Mouse (Mus musculus) urinary bladder, postnatal 14 days (tissue): ENCODE measurements at regions not wholly inside any gene's neighbourhood (a gene's known extent, or its start where the extent isn't known, plus 50 kb on each side); places are given as distances from the start of the nearest gene placed in this dataset.

Source experiments
- DNase-seq: peaks from one replicate; pipeline ENCODE4 v3.0.0; 2021; ENCODE audit warnings: low spot score

DNA sequence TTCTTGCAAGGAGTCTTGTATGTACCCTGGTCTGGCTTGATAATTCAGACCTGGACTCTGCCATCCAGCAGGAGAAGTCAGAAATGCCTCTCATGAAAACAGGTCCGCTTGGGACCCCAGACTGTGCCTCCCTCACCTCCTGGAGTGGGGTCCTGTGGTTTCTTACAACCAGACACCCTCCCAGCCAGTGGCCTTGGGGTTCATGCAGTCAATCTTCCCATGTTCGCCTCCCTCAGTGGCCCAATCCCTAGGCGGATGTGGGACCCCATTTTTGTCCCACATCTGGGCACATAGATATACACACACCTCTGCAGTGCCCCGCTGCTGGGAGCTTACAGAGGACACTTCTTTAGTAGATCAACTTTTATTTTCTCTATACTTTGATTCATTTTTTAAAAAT is 217.7 kb downstream of the Lrfn2 start:
- no peak for DNase-seq

DNA sequence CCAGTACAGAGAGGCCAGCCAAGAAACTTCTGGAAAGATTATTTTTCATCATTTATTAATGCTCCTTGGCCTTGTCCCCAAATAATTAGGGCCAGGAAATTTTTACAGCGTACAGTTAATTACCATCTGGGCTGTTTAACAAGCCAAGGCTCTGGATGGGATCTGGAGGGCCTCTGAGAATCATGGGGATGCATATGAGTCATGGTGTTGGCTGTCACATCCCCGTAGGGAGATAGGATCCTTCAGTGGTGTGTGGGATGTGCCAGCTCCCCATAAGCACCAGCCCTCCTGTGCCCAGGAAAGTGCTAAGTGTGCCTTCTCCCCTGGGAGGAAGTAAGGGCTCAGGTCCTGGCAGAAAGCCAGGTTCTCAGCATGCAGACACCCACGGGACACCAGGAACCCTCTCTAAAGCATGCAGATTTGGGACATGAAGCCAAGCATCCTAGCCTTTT is 218.8 kb downstream of the Lrfn2 start:
- DNase-seq = peak; percentile 36

GRCm38 (mm10) chr17:49153994-49154393 is 221.8 kb downstream of the Lrfn2 start:
- no peak for DNase-seq

DNA sequence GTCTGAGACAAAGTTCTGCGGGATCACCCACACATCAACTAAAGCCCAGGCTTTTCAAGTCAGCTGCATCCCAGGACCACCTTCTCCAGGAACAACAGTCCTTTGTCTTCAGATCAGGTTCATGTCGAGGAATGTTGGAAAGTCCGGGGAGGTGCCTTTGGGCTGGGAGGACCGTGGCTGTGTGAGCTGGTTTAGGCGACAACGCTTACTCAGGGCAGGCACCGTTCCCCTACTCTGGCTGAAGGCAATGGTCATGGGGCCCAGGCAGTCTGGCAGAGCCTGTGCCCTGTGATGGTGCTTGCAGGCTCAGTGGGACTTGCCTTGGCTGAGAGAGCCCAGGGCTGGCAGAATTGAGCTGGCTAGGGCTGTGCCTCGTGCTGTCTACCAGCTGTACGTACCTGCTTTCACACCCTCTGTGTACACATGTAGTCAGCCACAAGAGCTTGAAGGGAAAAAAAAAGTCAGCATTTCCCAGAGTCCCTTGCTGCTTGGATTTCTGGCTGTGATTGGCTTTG is 222.9 kb downstream of the Lrfn2 start:
- no peak for DNase-seq

GRCm38 (mm10) chr17:49157586-49157985 is 225.4 kb downstream of the Lrfn2 start:
- no peak for DNase-seq

DNA sequence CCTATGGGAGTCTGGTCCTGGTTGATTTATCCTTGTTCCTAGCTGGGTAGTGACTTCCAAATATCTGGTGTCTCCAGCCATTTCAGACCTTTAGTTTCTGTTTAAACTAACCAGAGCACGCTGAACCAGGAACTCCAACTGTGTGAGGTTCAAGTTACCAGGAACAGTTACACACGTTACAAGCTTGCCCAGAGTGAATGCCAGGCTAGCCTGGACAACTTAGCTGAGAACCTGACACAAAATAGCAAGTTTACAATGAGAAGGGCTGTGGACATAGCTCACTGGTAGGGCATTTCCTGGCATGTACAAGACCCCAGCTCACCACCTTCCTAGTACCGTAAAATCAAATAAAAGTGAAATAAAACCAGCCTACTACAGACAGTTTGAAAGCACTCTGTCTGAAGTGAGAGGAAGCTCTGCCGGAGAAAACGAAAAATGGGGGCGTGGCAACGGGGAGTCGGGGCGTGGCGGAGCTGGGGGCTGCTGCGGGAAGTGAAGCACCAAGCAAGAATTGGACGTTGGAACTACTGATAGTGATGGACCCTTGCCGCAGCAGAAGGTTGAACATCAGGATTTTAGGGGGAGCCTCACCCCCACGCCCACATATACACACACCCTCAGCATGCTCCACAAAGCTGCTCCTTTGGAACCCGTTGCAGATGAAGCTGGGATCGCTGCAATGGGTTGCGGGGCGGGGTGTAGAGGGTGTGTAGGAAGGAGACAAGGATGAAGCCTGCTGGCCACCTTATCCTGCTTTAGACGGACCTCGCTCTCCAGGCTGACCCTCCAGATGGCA is 239.3 kb downstream of the Lrfn2 start:
- peak; percentile 43 for DNase-seq

DNA sequence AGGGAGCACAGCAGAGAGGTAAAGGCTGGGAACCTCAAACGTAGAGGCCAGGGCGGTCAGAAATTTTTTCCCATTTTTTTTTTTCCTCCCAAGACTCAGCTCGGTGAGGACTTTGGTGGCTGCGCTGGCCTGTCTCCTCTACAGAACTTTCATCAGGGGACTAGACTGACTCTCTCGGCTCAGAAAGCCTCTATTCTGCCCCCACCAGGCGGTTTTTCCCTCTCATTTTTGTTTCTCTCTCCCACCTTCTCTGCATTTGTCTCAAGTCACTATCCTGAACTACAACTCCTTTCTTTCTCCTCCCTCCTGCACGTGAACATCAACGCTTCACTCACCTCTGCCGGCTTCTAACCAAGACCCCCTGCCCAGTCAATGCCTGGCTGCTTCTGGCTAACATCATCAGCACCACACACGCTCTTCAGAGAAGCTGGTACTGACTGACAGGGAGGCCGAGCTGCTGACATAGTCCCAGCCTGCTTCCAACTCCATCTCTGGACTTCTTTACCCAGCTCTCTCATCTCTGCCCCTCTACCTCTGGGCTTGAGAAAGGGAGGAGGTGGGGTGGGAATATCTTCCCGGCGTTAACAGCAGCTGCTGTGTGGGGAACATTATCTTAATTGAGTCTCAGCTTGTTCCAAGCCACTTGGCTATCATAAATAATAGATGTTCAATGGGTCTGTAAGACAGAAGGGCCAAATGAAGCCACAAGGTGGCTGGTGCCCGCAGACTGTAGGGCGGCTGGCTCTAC is 240.0 kb downstream of the Lrfn2 start:
- DNase-seq = peak; percentile 7

GRCm38 (mm10) chr17:49172800-49173150 is 240.6 kb downstream of the Lrfn2 start:
- no peak for DNase-seq

DNA sequence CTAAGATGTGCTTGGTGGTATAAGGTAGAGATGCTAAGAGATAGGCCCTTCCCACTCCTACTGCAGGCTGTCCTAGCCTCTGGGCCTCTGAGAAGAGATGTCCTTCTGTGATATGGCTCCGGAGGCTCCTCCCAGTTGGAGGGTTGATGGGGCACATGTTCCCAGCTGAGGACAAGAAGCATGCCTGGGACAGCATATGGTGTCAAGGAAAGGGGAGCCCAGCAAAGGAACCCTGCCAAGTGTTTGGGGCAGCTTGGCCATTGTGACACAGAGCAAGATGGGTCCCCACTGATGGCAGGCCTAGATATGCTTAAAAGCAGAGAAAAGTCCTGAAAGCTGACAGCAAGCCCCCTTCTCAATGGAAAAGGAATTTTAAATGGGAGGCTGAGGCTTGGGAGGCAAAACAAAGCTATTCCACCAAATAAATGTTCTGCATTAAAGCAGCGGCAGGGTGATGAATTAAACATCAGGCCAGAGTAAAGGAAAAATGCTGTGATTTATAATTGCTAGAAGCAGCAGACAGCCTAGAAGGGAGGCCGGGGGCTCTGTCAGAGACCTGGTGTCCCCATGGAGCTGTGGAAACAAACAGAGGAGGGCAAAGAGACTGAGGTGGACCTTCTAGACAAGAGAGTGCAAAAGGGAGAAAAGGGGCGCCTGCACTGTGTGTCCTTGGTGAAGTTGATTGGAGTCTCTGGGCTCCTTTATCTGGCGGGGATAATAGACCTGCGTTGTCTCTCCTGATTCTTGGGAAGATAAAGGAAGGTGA is 246.0 kb downstream of the Lrfn2 start:
- DNase-seq = no peak

- DNase-seq = peak; percentile 49
Observed at GRCm38 (mm10) chr17:49182485-49182884, 245.7 kb upstream of the Mocs1 start.

GRCm38 (mm10) chr17:49183917-49184316 is 244.2 kb upstream of the Mocs1 start:
- DNase-seq = no peak

DNA sequence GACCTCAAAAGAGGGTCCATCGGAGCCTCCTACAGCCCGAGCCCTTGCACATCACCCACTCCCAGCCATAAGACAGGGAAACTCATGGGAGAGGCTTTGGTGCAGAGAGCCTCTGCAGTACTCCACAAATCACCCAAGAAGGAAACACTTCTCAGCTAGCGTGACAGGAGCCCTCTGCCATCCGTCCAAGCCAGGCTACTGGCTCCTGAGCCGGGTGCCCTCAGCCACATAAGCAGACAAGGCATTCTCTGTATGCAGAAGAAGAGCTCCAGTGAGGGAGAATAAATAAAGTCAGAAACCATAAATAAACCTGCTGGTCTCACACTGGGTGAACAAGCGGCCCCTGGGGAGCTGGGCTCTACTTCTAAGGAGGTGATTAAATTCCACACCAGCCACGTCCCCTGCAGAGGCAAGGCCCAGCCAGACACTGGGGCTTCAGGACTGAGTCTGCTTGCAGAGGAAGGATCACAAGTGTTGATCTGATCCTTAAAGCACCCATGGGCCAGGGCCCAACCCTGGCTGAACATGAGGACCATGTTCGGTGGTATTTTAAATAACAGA is 243.0 kb upstream of the Mocs1 start:
- no peak for DNase-seq

GRCm38 (mm10) chr17:49189765-49190164 is 238.4 kb upstream of the Mocs1 start:
- peak; percentile 25 for DNase-seq

DNA sequence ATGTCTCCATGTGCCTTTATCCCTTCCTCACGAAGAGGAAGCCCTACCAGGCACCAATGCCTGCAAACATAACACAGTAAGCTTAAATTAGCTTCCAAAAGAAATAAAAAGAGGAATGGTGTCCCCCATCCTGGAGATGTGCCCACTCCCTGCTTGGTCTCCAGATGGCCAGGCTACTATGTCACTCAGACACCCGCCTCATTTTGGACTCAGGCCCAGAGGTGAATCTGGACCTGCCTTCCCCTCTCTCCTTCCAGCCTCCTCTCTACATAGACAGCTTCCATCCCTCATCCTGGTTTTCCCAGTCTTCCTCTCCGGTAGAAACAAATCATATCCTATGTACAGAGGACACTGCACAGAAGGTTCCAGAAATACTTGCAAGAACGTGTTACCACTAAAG is 237.8 kb upstream of the Mocs1 start:
- no peak for DNase-seq

DNA sequence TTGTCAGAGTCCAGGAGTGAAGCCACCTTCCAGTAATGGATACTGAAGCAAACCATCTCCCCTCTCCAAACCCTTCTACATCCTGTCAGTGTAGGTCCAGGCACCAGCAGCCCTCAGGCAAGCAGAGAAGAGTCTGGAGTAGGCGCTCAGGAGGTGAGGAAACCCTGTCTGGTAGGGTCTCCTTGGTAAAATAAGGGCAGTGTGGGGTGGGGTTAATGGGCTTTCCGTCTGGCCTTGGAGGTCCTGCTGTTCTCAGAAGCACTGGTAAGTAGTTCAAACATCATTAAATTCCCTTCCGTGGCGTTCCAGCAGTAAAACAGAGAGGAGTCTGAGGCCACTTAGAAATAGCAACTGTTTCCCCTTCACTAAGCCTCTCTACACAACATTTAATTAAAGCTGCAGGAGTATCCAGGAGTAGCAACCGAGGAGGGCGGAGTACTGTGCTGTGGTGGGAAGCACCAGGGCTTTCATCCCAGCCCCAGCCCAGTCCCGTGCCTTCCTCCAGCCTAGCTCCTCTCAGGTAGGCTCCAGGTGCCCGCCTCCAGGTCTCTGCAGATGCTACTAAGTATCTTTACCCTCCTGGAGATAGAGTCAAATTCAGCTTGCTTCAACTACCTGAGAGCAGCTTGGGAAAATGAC is 232.0 kb upstream of the Mocs1 start:
- DNase-seq = no peak

GRCm38 (mm10) chr17:49201495-49201894 is 226.7 kb upstream of the Mocs1 start:
- no peak for DNase-seq

- no peak for DNase-seq
Observed at GRCm38 (mm10) chr17:49205095-49205494, 223.1 kb upstream of the Mocs1 start.

GRCm38 (mm10) chr17:49205564-49205963 is 222.6 kb upstream of the Mocs1 start:
- DNase-seq = no peak

- no peak for DNase-seq
Observed at GRCm38 (mm10) chr17:49206708-49207107, 221.5 kb upstream of the Mocs1 start.

GRCm38 (mm10) chr17:49208315-49208820 is 219.8 kb upstream of the Mocs1 start:
- DNase-seq = no peak

- DNase-seq = no peak
Observed at GRCm38 (mm10) chr17:49212918-49213317, 215.2 kb upstream of the Mocs1 start.
